ENCODE assay signal across 15 mouse cellular contexts in genomic region chr11:116398348-116398677, GRCm38 (mm10).
"Had no signal": no experiment of that assay in that cellular context is flagged by ENCODE, and none has a peak within 500 bp of the region (broad histone marks: within the 10 kb centered on the region; RNA-seq: fewer than 3 reads in every experiment).

No protein-coding gene starts in this region.

- H3K9ac ChIP-seq: liver, embryonic 13.5 days; liver, postnatal 0 days; midbrain, embryonic 15.5 days; neural tube, embryonic 12.5 days had no signal

- H3K9me3 ChIP-seq: liver, embryonic 13.5 days; midbrain, embryonic 15.5 days; neural tube, embryonic 12.5 days had no signal

- ATAC-seq: liver, postnatal 0 days; midbrain, embryonic 15.5 days had no signal

- H3K27me3 ChIP-seq: liver, embryonic 13.5 days; midbrain, embryonic 15.5 days; neural tube, embryonic 12.5 days had no signal

- H3K4me3 ChIP-seq: layer of hippocampus, adult 2 months; liver, embryonic 13.5 days; megakaryocyte, embryonic 14.5 days; midbrain, embryonic 15.5 days; neural tube, embryonic 12.5 days had no signal

- H3K27ac ChIP-seq: kidney, postnatal 0 days; layer of hippocampus, adult 2 months; liver, embryonic 13.5 days; midbrain, embryonic 15.5 days; neural tube, embryonic 12.5 days had no signal

- H3K4me2 ChIP-seq: liver, embryonic 13.5 days; midbrain, embryonic 11.5 days; midbrain, embryonic 15.5 days; neural tube, embryonic 12.5 days had no signal

- DNase-seq: kidney, adult 8-10 months; kidney, postnatal 36 days; liver; liver, embryonic 13.5 days; liver, postnatal 0 days; lung, postnatal 10 days; lung, postnatal 4 days; right cerebral cortex, postnatal 14 days; thymus, postnatal 4 days had no signal
